Mouse (Mus musculus) lung, embryonic 14.5 days (tissue): ENCODE results near the gene Frrs1. TPM values are rescaled to one million over a fixed set of nuclear protein-coding genes. Genes with fewer than 3 reads are reported as not detected.

Experiments
- ATAC-seq: fragments of 200-750 bp; cut with Nextera tagmentation; 2 replicates; pipeline ENCODE4 v1.8.0; 2017; ENCODE audit warnings: mild to moderate bottlenecking, moderate TSS enrichment, moderate library complexity; ENCODE audit not compliant: insufficient read depth
- DNase-seq: peaks from one replicate; pipeline ENCODE4 v3.0.0-alpha.2; 2015
- H3K27ac ChIP-seq: fragments of 300-500 bp; sonication (generic); 2 replicates; pipeline ENCODE4 v1.5.1; 2014; ENCODE audit warnings: low read depth, mild to moderate bottlenecking, moderate library complexity
- H3K27me3 ChIP-seq: fragments of 300-500 bp; sonication (generic); 2 replicates; pipeline ENCODE4 v1.6.1; 2014; ENCODE audit warnings: low read length, control low read depth; ENCODE audit not compliant: insufficient read depth
- H3K36me3 ChIP-seq: fragments of 300-500 bp; sonication (generic); 2 replicates; pipeline ENCODE4 v1.6.1; 2014; ENCODE audit warnings: control low read depth; ENCODE audit not compliant: insufficient read depth
- H3K4me1 ChIP-seq: fragments of 300-500 bp; sonication (generic); 2 replicates; pipeline ENCODE4 v1.6.1; 2014; ENCODE audit warnings: antibody characterized with exemption, control low read depth; ENCODE audit not compliant: insufficient read depth
- H3K4me2 ChIP-seq: fragments of 300-500 bp; sonication (generic); 2 replicates; pipeline ENCODE4 v1.6.1; 2014; ENCODE audit warnings: mild to moderate bottlenecking
- H3K4me3 ChIP-seq: fragments of 300-500 bp; sonication (generic); 2 replicates; pipeline ENCODE4 v1.5.1; 2014; ENCODE audit warnings: low read depth, low read length
- H3K9ac ChIP-seq: fragments of 300-500 bp; sonication (generic); 2 replicates; pipeline ENCODE4 v1.6.1; 2014
- H3K9me3 ChIP-seq: fragments of 300-500 bp; sonication (generic); 2 replicates; pipeline ENCODE4 v1.6.1; 2016; ENCODE audit warnings: low read depth, low read length, control low read depth
- CTCF ChIP-seq: IDR thresholded peaks from 2 replicates; pipeline ENCODE4 v1.5.1; 2016; ENCODE audit warnings: antibody characterized with exemption, low read depth
- WGBS: fragments of 180-500 bp; shearing (Covaris S2); extraction: QIAGEN DNeasy Blood & Tissue Kit; methylation state at CpG from one replicate; pipeline ENCODE4 v1.1.7; 2014; 5-methylcytosine and 5-hydroxymethylcytosine counted together
- polyA plus RNA-seq: library from polyadenylated mRNA; unstranded; fragments of >200 nt; fragmentation: Nextera tagmentation; extraction: Ambion mirVana; gene quantifications from 2 replicates; pipeline ENCODE4 v1.2.1, GENCODE M21; 2014

Gene Frrs1
- polyA plus RNA-seq, 1 experiment from 2014 or later: 8.9 TPM

DNA sequence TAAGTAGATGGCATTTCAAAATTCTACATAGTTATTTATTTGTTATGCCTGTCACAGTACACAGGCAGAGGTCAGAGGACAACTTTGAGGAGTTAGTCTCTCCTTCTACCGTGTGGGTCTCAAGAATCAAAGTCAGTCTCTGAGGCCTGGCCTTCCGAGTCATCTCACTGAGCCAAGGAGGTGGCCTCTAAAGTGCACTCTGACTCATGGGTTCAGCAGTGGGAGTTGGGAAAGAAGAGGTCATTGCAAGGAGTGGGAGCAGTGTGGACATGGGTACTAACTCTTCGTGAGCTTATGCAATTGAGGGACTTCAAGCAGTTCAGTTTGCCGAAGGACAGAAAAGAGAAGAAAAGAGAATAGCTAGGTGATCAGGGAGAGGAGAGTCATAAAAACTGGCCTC is 10.3 kb upstream of the Frrs1 start:
- Histone ChIP-seq H3K4me2 (no peak overlapping the region), H3K4me1 (no peaks in the 10 kb centered on the region), H3K9me3 (no peaks in the 10 kb centered on the region), H3K36me3 (no peaks in the 10 kb centered on the region), H3K4me3 (no peak overlapping the region), H3K27ac (no peak overlapping the region), H3K9ac (no peak overlapping the region), H3K27me3 (no peaks in the 10 kb centered on the region)
- DNase-seq: no peak
- no peak for ATAC-seq
- 71% methylated on average over 4 of the region's 4 CpGs for WGBS
- TF ChIP-seq CTCF: no peak

DNA sequence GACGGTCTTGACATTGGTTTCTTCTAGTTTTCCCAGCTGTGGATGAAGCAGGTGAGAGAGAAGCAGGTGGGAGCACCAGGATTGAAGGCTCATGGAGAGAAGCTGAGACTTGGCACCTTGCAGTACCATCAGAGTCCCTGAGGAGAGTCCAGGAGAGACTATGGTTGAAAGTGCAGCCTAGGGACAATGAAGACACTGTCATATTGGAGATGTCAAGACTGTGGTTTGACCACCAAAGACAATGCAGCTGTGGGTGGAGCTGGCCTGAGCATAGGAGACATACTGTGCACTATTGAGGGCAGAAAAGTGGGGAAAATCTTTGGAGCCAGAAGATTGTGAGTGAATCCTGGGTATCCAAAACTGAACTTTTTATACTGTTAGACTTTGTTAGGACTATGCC is 8.9 kb upstream of the Frrs1 start:
- Histone ChIP-seq H3K27me3 (no peaks in the 10 kb centered on the region), H3K4me2 (no peak overlapping the region), H3K27ac (no peak overlapping the region), H3K9me3 (no peaks in the 10 kb centered on the region), H3K9ac (no peak overlapping the region), H3K4me1 (no peaks in the 10 kb centered on the region), H3K36me3 (no peaks in the 10 kb centered on the region), H3K4me3 (no peak overlapping the region)
- ATAC-seq (no peak), DNase-seq (no peak)
- 72% methylated on average over 1 of the region's 1 CpGs for WGBS
- TF ChIP-seq CTCF: no peak

DNA sequence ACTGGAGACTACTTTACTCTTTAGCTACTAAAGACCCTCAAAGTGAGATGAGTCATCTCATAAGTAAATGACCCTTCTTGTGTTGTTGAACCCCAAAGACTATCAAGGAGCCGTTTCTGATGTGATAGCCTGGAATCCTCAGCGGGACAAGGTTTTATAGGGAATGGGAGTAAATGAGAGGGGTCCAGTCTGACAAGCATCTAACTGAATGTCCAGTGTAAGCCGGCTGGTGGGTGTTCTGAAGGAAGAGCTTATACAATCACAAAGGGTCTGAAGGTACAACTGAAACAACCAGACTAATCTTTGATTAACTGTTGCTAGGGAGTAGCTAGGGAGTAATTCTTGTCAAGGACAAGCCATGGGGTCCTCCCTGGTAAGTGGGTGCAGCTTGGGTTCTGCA is 6.8 kb upstream of the Frrs1 start:
- no peaks in the 10 kb centered on the region for H3K9me3 ChIP-seq
- no peak overlapping the region for H3K4me3 ChIP-seq
- ATAC-seq (no peak), DNase-seq (no peak)
- no peak overlapping the region for H3K9ac ChIP-seq
- H3K4me2 ChIP-seq: no peak overlapping the region
- TF ChIP-seq CTCF: no peak
- no peaks in the 10 kb centered on the region for H3K27me3 ChIP-seq
- H3K27ac ChIP-seq: no peak overlapping the region
- H3K36me3 ChIP-seq: no peaks in the 10 kb centered on the region
- H3K4me1 ChIP-seq: no peaks in the 10 kb centered on the region
- 91% methylated on average over 3 of the region's 3 CpGs for WGBS

GRCm38 (mm10) chr3:116857611-116858010 is 1.7 kb upstream of the Frrs1 start:
- Histone ChIP-seq H3K27ac (no peak overlapping the region), H3K36me3 (no peaks in the 10 kb centered on the region), H3K4me1 (no peaks in the 10 kb centered on the region), H3K9me3 (no peaks in the 10 kb centered on the region), H3K27me3 (no peaks in the 10 kb centered on the region), H3K4me2 (no peak overlapping the region), H3K9ac (no peak overlapping the region), H3K4me3 (no peak overlapping the region)
- ATAC-seq (no peak), DNase-seq (no peak)
- WGBS: 70% methylated on average over 6 of the region's 6 CpGs
- TF ChIP-seq CTCF: no peak

- no peaks in the 10 kb centered on the region for H3K36me3 ChIP-seq
- ATAC-seq: no peak
- no peaks in the 10 kb centered on the region for H3K9me3 ChIP-seq
- no peaks in the 10 kb centered on the region for H3K4me1 ChIP-seq
- H3K4me2 ChIP-seq: no peak overlapping the region
- no peak overlapping the region for H3K4me3 ChIP-seq
- no peak overlapping the region for H3K27ac ChIP-seq
- no peak for TF ChIP-seq CTCF
- no peak overlapping the region for H3K9ac ChIP-seq
- no peak for DNase-seq
- WGBS: 72% methylated on average over 5 of the region's 5 CpGs
- H3K27me3 ChIP-seq: no peaks in the 10 kb centered on the region
These were observed 488 bp downstream of the Frrs1 start for GRCm38 (mm10) chr3:116859752-116860151.

GRCm38 (mm10) chr3:116860333-116861222 is 1.3 kb downstream of the Frrs1 start:
- Histone ChIP-seq H3K4me3 (peak overlapping the region; percentile 52), H3K27me3 (no peaks in the 10 kb centered on the region), H3K9ac (peak overlapping the region; percentile 48; the same call in 1 of the 2 replicates), H3K4me2 (peak overlapping the region; percentile 84), H3K27ac (no peak overlapping the region; the same call in 1 of the 2 replicates), H3K9me3 (no peaks in the 10 kb centered on the region), H3K4me1 (no peaks in the 10 kb centered on the region), H3K36me3 (no peaks in the 10 kb centered on the region)
- DNase-seq (peak; percentile 7), ATAC-seq (0 out of 2 replicates have a peak, but pooled peaks have one; percentile 25)
- TF ChIP-seq CTCF: no peak
- whole genome bisulfite sequencing: 52% methylated on average over 19 of the region's 19 CpGs

DNA sequence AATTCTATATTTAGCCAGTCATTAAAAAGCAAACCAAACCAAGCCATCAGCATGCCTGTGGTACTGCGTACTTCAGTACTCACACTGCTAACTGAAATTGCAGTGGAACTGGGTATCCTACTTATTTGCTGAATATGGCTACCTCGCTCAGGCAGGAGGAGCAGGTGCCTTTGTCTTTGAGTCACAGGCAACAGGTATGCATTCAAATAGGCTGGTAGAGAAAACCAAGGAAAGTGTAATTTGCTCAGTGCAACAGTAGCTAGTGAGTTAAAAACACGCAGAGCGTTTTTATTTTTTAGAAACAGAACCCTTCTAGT is 1.9 kb downstream of the Frrs1 start:
- Histone ChIP-seq H3K27ac (peak overlapping the region; percentile 87), H3K9me3 (no peaks in the 10 kb centered on the region), H3K4me1 (no peaks in the 10 kb centered on the region), H3K4me2 (peak overlapping the region; percentile 84), H3K9ac (peak overlapping the region; percentile 48), H3K4me3 (peak overlapping the region; percentile 52), H3K27me3 (no peaks in the 10 kb centered on the region), H3K36me3 (no peaks in the 10 kb centered on the region)
- 14% methylated on average over 4 of the region's 4 CpGs for WGBS
- TF ChIP-seq CTCF: no peak
- DNase-seq: peak; percentile 30
- peak; percentile 35 for ATAC-seq
